Mouse (Mus musculus) kidney, postnatal 4 days (tissue): ENCODE measurements around the gene Gm45713.

Experiments
- DNase-seq, 2 experiments: peaks; one replicate each; pipeline ENCODE4 v3.0.0; 2021; ENCODE audit warnings: mixed read lengths in 2 of 2

Gene Gm45713

GRCm38 (mm10) chr7:45092828-45093515, 43.1 kb downstream of the Gm45713 start:
- no peak for DNase-seq

- peak; percentile 93 to 96 for DNase-seq
These were observed 44.0 kb downstream of the Gm45713 start, which contains the start of gene Rcn3 for GRCm38 (mm10) chr7:45092048-45092447. Gene Rcn3, minus strand, starts transcription at chr7:45092221.

GRCm38 (mm10) chr7:45091001-45091990, 44.7 kb downstream of the Gm45713 start:
- DNase-seq, result peak; percentile 69 to 78

GRCm38 (mm10) chr7:45090251-45090977, 45.6 kb downstream of the Gm45713 start:
- peak in 1 of 2 experiments; percentile 37 for DNase-seq

GRCm38 (mm10) chr7:45088597-45088996, 47.4 kb downstream of the Gm45713 start:
- no peak for DNase-seq

- DNase-seq, result no peak
These were observed 49.9 kb downstream of the Gm45713 start for GRCm38 (mm10) chr7:45086084-45086483.

GRCm38 (mm10) chr7:45083300-45083890, 52.6 kb downstream of the Gm45713 start:
- no peak for DNase-seq

GRCm38 (mm10) chr7:45082401-45083299, 53.4 kb downstream of the Gm45713 start:
- peak; percentile 66 to 79 for DNase-seq

- no peak for DNase-seq
These were observed 55.0 kb downstream of the Gm45713 start for GRCm38 (mm10) chr7:45081016-45081415.

GRCm38 (mm10) chr7:45079856-45080255, 56.2 kb downstream of the Gm45713 start:
- DNase-seq, result peak; percentile 94 to 96

GRCm38 (mm10) chr7:45078513-45078912, 57.5 kb downstream of the Gm45713 start:
- peak; percentile 87 to 89 for DNase-seq

GRCm38 (mm10) chr7:45077829-45078228, 58.2 kb downstream of the Gm45713 start:
- no peak for DNase-seq

- DNase-seq, result no peak
These were observed 58.7 kb downstream of the Gm45713 start for GRCm38 (mm10) chr7:45077322-45077721.

- DNase-seq, result no peak
These were observed 59.5 kb downstream of the Gm45713 start for GRCm38 (mm10) chr7:45076501-45076900.
